Mouse (Mus musculus): Measurements from ENCODE around the gene Mylip.
A peak's percentile ranks its signal among the peaks of the same experiment; 100 is the strongest.

GRCm38 (mm10) chr13:45416621-45417057 is 27.1 kb downstream of the Mylip start:
- 0 out of 2 replicates have a peak, but pooled peaks have one; percentile 7 for TF ChIP-seq CTCF (IDR thresholded peaks at IDR 0.05; ENCODE audit: low read depth)
- no peak for TF ChIP-seq EP300 (optimal IDR thresholded peaks at IDR 0.05)

All from stomach, postnatal 0 days (tissue).